Mouse (Mus musculus) E14TG2a.4 (cell line): ENCODE data around the gene Adam22.

Experiments
- H3K27me3 ChIP-seq: 2 replicates; pipeline ENCODE4 v1.6.1; 2014; ENCODE audit warnings: low read length, control low read depth; ENCODE audit not compliant: insufficient read depth
- H3K36me3 ChIP-seq: 2 replicates; pipeline ENCODE4 v1.6.1; 2014; ENCODE audit warnings: low read length, control low read depth; ENCODE audit not compliant: insufficient read depth
- H3K4me1 ChIP-seq: replicated peaks from 2 replicates; pipeline ENCODE4 v1.6.1; 2014; ENCODE audit warnings: low read depth, low read length, control low read depth
- H3K4me3 ChIP-seq: replicated peaks from 2 replicates; pipeline ENCODE4 v1.5.1; 2014; ENCODE audit warnings: mild to moderate bottlenecking, low read length
- H3K9me3 ChIP-seq: 2 replicates; pipeline ENCODE4 v1.6.1; 2014; ENCODE audit warnings: low read length, control low read depth
- CTCF ChIP-seq: conservative IDR thresholded peaks from 2 replicates; pipeline ENCODE4 v1.5.1; 2014; ENCODE audit warnings: low read length
- NANOG ChIP-seq: IDR thresholded peaks from 2 replicates; pipeline ENCODE4 v1.6.1; 2014; ENCODE audit warnings: borderline replicate concordance, low read length, mixed read lengths
- POU5F1 ChIP-seq: IDR thresholded peaks from 2 replicates; pipeline ENCODE4 v1.6.1; 2014; ENCODE audit warnings: low read length, borderline replicate concordance

Gene Adam22

GRCm38 (mm10) chr5:8297719-8298419 lies 70.1 kb downstream of the Adam22 start:
- H3K9me3 ChIP-seq: peaks cover 17% of the 10 kb centered on the region
- H3K4me3 ChIP-seq: no peak overlapping the region
- no peaks in the 10 kb centered on the region for H3K27me3 ChIP-seq
- no peaks in the 10 kb centered on the region for H3K36me3 ChIP-seq
- TF ChIP-seq NANOG (no peak), POU5F1 (no peak), CTCF (no peak)
- peaks cover 14% of the 10 kb centered on the region for H3K4me1 ChIP-seq

- H3K36me3 ChIP-seq: no peaks in the 10 kb centered on the region
- no peaks in the 10 kb centered on the region for H3K9me3 ChIP-seq
- no peaks in the 10 kb centered on the region for H3K27me3 ChIP-seq
- H3K4me3 ChIP-seq: no peak overlapping the region
- TF ChIP-seq POU5F1 (no peak), CTCF (no peak), NANOG (peak; percentile 83; the same call in 1 of the 2 replicates)
- peaks cover 23% of the 10 kb centered on the region for H3K4me1 ChIP-seq
These were observed 74.7 kb downstream of the Adam22 start for GRCm38 (mm10) chr5:8293287-8293686.

GRCm38 (mm10) chr5:8291496-8291895 lies 76.5 kb downstream of the Adam22 start:
- TF ChIP-seq POU5F1: no peak
- no peak for TF ChIP-seq NANOG
- no peak for TF ChIP-seq CTCF
- H3K4me3 ChIP-seq: peak overlapping the region; percentile 60; the same call in 1 of the 2 replicates

GRCm38 (mm10) chr5:8289678-8290614 lies 78.0 kb downstream of the Adam22 start:
- Histone ChIP-seq H3K4me1 (peaks cover 16% of the 10 kb centered on the region), H3K36me3 (no peaks in the 10 kb centered on the region), H3K4me3 (no peak overlapping the region), H3K9me3 (no peaks in the 10 kb centered on the region), H3K27me3 (no peaks in the 10 kb centered on the region)
- TF ChIP-seq NANOG (no peak), CTCF (no peak), POU5F1 (no peak)

More at GRCm38 (mm10) chr5:8291496-8291895, 76.5 kb downstream of the Adam22 start:
- H3K9me3 ChIP-seq: no peaks in the 10 kb centered on the region
- H3K4me1 ChIP-seq: peaks cover 19% of the 10 kb centered on the region
- no peaks in the 10 kb centered on the region for H3K27me3 ChIP-seq
- H3K36me3 ChIP-seq: no peaks in the 10 kb centered on the region

GRCm38 (mm10) chr5:8284123-8284522 lies 83.8 kb downstream of the Adam22 start:
- Histone ChIP-seq H3K36me3 (no peaks in the 10 kb centered on the region), H3K9me3 (no peaks in the 10 kb centered on the region), H3K27me3 (no peaks in the 10 kb centered on the region), H3K4me1 (no peaks in the 10 kb centered on the region), H3K4me3 (no peak overlapping the region)
- TF ChIP-seq POU5F1 (no peak), NANOG (no peak), CTCF (no peak)

GRCm38 (mm10) chr5:8276141-8276540 lies 91.8 kb downstream of the Adam22 start:
- no peaks in the 10 kb centered on the region for H3K4me1 ChIP-seq
- no peaks in the 10 kb centered on the region for H3K36me3 ChIP-seq
- no peaks in the 10 kb centered on the region for H3K27me3 ChIP-seq
- peaks cover 9% of the 10 kb centered on the region for H3K9me3 ChIP-seq
- H3K4me3 ChIP-seq: no peak overlapping the region
- TF ChIP-seq NANOG: no peak
- no peak for TF ChIP-seq POU5F1
- no peak for TF ChIP-seq CTCF

GRCm38 (mm10) chr5:8257366-8257765 lies 110.6 kb downstream of the Adam22 start:
- Histone ChIP-seq H3K27me3 (no peaks in the 10 kb centered on the region), H3K36me3 (no peaks in the 10 kb centered on the region), H3K4me1 (no peaks in the 10 kb centered on the region), H3K9me3 (peaks cover 6% of the 10 kb centered on the region; the same call in 1 of the 2 replicates), H3K4me3 (no peak overlapping the region)
- TF ChIP-seq NANOG (no peak), CTCF (no peak), POU5F1 (no peak)

DNA sequence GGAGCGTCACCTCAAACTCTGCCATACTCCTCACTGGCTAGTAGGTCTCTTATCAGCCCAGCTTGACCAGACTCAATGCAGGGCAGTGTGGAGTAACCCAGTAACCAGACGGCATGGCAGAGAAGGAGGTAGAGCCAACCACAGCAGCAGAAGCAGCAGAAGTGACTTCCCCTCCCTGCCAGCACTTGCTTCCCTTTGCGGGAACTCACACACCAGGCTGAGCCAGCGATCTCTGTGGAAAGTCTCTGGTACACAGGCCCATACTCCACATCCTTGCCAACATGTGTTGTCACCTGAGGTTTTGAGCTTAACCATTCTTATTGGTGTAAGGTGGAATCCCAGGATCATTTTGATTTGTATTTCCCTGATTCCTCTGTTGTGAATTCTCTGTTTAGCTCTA lies 111.5 kb downstream of the Adam22 start:
- Histone ChIP-seq H3K36me3 (no peaks in the 10 kb centered on the region), H3K4me3 (no peak overlapping the region), H3K9me3 (peaks cover 6% of the 10 kb centered on the region; the same call in 1 of the 2 replicates), H3K4me1 (no peaks in the 10 kb centered on the region), H3K27me3 (no peaks in the 10 kb centered on the region)
- TF ChIP-seq CTCF (no peak), POU5F1 (no peak), NANOG (no peak)
